Mouse (Mus musculus) thymus, postnatal 25 days (tissue): ENCODE results near the gene Fgfr2.

Experiments
- DNase-seq: peaks from one replicate; pipeline ENCODE4 v3.0.0; 2022

Fgfr2 gene

DNA sequence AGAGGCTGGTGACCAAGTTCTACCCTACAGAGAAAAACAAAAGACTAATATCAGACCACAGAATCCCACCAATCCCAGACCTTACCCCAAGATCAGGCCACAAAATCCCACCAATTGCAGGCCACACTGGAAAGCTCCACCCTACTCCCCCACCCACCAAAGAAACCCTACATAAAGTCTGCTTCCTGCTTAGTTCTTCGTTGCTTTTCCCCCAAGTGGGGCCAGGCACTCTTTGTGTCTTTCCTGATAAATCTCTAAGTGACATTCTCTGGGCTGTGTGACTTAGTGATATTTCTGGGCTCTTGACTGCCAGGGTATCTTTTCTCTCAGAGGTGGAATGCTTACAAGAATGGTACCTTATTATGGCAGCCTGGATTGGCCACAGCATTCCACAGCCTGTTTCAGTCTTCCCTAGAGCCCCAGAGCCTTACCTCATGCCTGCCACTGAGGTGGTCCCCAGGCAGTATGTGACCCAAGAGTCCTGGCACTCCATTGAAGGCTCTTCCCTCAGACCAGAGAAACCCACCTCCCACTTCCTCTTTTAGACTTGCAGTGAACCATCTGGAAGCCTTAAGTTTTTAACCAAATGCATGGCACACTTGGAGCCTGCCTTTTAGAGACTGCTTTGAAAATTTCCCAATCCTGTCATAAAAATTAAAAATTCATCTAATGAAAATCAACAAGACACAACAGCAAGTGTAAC is 742.4 kb downstream of the Fgfr2 start:
- no peak for DNase-seq

- DNase-seq = no peak
Measured at GRCm38 (mm10) chr7:132377913-132378312, 745.2 kb downstream of the Fgfr2 start.

DNA sequence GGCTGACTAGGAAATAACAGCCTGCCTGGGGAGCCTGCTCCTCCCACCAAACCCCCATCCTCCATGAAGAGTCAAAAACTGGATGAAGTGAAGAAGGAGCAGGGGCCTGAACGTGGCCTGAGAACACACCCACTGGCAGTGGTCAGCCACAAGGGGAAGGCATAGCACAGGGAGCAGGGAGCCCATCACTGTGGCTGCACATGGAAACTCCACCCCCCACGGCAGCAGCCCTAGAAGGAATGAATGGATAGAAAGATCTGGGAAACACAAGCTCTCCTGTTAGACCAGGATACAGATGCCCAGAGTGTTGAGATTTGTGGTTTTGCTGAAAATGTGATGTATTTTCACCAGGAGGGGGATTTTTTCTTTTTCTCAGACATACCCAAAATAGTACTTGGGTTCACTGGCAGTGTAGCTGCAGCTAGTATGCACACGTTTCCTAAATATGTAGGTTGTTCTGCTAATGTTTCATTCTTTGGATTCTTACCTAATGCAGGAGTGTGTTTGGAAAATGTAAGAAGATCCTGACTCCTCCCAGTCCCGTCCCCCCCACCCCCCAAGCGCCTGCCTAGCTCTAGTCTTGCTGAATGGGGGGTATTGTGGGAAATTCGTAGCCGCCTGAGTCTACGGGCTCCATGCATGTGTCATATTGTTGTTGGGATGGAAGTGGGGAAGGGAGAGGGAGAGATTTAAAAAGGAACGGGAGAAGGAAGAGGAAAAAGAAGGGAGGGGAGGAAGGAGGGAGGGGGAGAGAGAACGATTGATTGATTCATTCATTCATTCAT is 749.4 kb downstream of the Fgfr2 start:
- no peak for DNase-seq

DNA sequence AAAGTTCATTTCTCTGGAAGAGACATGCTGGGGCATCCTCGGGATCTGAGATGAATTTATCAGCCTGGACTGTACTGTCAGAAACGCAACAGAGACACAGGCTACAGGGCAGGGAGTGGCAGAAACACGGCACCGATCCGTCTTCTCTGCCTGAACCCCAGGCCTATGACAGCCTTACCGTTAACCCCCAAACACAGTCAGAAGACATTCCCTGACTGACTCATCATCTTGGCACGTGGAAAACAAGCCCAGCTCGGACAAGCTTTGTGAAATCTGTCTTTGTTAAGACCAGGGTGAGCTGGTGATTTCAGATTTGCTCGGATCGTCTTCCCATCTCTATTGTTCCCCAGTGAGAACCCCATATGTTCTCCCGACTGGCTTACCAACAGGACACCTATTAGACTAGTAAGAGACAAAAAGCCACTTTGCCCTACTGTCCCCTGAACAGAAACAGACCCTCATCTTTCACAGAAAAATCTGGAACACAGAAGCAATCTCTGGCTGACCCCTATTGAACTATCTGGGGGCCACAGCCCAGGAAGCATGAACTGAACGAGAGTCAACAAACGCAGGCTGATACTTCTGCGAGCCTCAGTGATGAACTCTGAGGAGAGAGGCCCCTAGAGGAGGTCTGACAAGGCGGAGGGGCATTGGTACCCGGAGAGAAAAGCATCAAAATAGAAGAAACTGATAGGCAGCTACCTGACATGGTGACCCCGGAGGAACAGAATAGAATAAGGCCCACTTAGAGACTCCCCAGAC is 750.2 kb downstream of the Fgfr2 start:
- DNase-seq = no peak

GRCm38 (mm10) chr7:132371832-132372231 is 751.3 kb downstream of the Fgfr2 start:
- DNase-seq = no peak

DNA sequence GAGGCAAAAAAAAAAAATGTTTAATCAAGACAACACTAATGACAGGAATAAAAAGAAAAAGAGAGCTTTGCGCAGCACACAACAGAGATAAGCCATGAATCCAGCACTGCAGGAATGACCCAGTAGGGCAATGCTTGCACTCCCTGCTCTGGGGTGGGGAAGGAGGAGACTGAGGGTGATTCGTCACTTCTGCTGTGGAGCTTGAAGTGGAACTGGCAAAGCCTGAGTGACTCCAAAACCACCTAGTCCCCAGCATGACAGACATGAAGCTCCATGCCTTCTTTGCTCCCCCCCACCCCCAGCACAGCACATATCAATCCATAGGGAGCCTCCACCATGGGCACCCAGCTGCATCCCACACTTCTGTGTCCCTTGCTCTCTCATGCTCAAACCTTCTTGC is 753.4 kb downstream of the Fgfr2 start:
- no peak for DNase-seq

DNA sequence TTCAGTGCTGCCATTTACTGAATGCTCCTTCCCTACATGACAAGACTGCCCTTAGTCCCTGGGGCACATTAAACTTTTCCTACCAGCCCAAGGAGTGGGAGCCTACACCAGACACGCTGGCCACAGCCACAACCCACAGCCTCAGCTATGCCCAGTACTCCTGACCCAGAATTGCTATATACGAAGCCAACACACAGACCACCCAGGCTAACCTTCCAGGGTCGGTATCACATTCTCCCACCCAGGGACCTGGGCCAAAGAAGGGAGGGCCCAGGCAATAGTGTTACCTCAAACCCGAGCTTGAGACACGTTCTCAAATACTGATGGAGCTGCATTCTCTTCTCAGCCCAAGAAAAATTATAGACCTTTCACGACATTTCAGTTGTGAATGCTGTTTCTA is 754.3 kb downstream of the Fgfr2 start:
- DNase-seq = no peak

GRCm38 (mm10) chr7:132367344-132367743 is 755.8 kb downstream of the Fgfr2 start:
- no peak for DNase-seq

GRCm38 (mm10) chr7:132365703-132366384 is 757.3 kb downstream of the Fgfr2 start:
- DNase-seq = peak; percentile 71

GRCm38 (mm10) chr7:132365111-132365510 is 758.0 kb downstream of the Fgfr2 start:
- peak; percentile 32 for DNase-seq

- DNase-seq = peak; percentile 44
Measured at GRCm38 (mm10) chr7:132364506-132364905, 758.6 kb downstream of the Fgfr2 start.

GRCm38 (mm10) chr7:132360336-132360735 is 762.8 kb downstream of the Fgfr2 start:
- DNase-seq = no peak

DNA sequence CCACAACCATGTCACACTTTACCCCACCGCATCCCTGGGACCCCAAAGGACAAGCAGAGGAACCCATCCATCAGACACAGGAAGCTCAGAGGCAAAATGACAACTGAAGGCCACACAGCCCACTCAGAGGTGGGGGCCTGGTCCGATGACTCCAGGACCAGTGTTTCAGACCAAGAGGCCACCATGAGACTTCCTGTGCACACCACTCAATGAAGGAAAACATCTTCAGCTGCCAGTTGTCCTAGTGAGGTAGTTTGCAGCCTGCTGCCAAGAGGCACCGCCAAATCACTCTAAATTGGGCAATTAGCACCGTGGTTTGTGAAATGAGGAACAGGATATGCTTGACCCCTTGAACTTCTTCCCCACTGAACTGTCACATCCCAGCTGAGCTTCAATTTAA is 764.4 kb downstream of the Fgfr2 start:
- DNase-seq = no peak

- no peak for DNase-seq
Measured at GRCm38 (mm10) chr7:132358250-132358649, 764.9 kb downstream of the Fgfr2 start.

DNA sequence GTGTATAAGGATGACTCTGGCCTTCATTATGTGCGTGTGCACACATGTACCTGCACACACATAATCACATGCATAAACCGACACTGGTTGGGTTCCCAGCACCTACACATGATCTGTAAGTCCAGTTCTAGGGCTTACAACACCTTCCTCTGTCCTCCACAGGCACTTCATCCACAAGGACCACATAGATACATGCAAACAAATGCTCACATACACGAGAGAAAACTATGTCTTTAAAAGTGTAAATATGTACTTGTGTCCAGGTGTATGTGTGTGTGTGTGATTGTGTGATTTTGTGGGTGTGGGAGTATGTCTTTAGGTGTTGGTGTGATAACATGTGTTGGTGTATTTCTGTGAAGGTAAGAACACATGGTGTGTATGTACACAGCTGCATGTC is 765.3 kb downstream of the Fgfr2 start:
- no peak for DNase-seq

DNA sequence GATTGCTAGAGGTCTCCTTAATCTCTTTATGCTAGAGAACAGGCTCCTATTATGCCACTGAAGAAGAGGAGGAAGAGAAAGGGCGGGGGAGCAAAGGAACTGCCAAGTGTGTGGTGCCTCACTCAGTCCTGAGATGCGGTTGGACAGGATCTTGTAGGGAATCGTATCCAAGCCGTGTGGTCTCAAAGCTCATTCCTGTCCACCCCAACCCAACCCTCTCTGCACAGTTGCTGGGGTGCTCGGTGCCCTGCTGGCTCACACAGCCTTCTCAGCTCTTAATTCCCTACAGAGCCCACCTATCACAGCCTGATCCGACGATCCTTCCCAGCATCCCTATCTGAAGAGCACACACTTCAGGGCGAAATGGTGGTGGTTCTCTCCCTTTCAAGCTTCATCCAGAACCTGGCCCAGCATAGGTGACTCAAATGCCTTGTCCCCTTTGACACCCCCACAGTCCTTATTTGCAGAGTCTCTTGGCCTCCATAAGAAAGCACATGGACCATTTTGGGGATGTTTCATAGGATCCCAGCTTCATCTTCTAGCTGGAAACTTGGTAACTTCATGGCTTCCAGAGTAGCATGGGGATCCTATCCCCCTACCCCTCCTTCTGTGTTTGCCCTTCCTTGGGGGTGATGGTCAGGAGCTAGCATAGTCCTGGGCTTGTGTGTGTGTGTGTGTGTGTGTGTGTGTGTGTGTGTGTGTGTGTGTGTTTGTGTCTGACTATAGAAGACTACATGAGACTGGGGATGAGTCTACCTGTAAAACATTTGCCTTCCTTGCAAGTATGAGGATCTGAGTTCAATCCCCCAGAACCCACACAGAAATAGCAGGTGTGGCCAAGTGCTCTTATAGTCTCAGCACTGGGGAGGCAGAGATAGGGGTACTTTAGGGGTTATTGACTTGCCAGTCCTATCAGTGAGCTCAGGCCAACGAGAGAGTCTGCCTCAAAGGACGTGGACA is 766.0 kb downstream of the Fgfr2 start:
- DNase-seq = no peak

- DNase-seq = peak; percentile 38
Measured at GRCm38 (mm10) chr7:132356185-132356584, 767.0 kb downstream of the Fgfr2 start.

GRCm38 (mm10) chr7:132355767-132356166 is 767.4 kb downstream of the Fgfr2 start:
- DNase-seq = no peak

DNA sequence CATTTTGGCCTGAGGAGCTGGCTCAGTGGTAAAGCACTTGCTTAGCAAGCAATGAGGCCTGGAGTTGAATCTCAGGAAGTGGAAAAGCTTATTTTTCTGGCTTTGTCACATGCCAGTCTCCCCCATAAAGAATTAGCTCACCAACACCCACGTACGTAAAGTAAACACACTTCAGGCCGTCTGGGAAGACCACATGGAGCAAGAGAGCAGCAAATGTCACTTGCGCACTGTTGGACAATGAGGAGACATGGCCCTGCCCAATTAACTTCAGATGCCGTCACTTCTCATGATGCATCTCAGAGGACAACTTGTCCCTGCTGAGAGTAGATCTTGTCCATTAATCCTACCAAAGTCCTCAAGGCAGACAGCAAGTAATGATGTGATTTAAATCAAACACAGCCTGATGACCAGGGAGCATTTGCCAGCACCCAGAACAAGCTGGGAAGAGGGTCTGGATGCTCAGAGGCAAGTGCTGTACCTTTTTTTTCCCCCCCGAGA is 774.0 kb downstream of the Fgfr2 start:
- DNase-seq = no peak

DNA sequence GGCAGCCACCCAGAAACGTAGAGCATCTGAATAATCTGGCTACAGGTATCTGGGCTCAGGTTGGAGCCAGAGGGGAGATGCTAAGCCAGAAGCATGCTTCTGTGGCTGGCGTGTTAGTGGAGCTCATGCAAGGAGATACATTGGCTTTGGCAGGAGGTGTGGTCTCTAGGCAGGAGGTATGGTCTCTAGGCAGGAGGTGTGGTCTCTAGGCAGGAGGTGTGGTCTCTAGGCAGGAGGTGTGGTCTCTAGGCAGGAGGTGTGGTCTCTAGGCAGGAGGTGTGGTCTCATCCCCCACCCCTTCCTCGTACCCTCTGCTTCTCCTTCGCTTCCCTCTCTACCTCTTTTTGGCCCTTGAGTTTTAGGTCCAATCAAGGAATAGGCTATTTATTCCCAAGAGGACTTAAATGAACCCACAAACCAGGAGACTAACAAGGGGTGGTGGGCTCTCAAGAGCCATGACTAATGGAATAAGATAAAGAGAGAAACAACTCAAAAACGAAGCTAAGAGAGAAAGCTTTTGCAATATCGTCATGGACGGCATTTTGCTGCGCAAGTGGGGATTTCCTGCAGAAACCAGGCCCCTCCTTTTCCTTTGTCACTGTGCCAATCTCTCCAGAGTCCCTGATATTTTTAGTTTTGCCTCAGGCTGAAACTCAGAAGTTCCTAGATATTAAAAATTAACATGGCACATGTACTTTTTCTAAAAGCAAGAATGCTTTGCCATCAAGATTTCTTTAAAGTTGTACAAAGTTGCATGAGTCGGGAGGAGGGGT is 775.7 kb downstream of the Fgfr2 start:
- DNase-seq = no peak

DNA sequence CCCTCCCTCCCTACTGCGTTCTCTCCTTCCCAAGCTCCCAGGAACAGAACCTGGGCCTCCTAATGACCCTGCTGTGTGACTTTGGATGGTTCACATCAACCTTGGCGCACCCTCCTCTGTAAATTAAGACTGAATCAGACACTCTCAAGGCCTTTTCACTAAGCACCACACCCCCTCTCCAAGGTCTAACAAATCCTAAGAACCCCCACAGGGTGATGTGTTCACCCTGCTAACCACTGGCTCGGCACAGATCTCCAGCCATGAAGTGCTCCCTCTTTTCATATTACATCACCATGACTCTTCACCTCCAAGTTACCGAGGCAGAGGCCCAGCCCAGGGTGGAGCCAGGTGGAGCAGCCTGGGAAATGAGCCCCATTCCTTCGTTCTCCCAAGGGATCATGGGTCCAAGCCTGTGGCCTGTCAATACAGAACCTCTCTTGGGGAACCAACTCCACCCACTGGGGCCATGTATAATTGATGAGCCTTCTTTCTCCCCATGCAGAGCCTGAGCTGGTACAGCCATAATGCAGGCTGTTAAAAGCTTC is 777.6 kb downstream of the Fgfr2 start:
- DNase-seq = no peak
